Comparison of ENCODE assay signal across 16 mouse cellular contexts in the genomic region with DNA sequence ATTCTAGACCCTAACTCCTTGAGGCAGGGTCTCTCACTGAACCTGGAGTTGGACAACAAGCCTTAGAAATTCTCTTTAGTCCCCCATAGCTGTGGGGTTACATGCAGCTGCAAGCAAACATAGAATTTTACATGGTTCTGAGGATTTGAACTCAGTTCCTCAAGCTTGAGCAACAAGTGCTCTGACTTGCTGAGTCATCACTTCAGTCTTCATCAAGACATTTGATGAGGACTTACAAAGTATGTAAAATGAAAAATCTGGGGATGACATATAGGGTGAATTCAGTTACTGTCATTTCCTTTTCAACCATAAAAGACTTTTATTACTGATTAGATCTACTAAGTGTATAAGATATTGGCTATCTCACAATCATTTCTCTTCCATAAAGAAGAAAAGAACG.
"Had no signal": no experiment of that assay in that cellular context is flagged by ENCODE, and none has a peak within 500 bp of the region (broad histone marks: within the 10 kb centered on the region; RNA-seq: fewer than 3 reads in every experiment).

No protein-coding gene starts in this region.

- DNase-seq: retina, postnatal 1 day; right cerebral cortex, adult 18-20 months; right cerebral cortex, postnatal 14 days; right cerebral cortex, postnatal 25 days; right cerebral cortex, postnatal 4 days; spleen, adult 18-20 months; thymus, adult 18-20 months; thymus, adult 2 months; thymus, postnatal 14 days; thymus, postnatal 25 days; thymus, postnatal 36 days; thymus, postnatal 4 days had no signal

- H3K4me3 ChIP-seq: neural tube, embryonic 13.5 days; neural tube, embryonic 15.5 days; stomach, embryonic 15.5 days had no signal

- H3K9me3 ChIP-seq: neural tube, embryonic 13.5 days; neural tube, embryonic 15.5 days; stomach, embryonic 15.5 days had no signal

- H3K36me3 ChIP-seq: neural tube, embryonic 13.5 days; neural tube, embryonic 15.5 days; stomach, embryonic 15.5 days had no signal

- H3K9ac ChIP-seq: neural tube, embryonic 13.5 days; neural tube, embryonic 15.5 days; stomach, embryonic 15.5 days had no signal

- H3K4me2 ChIP-seq: neural tube, embryonic 13.5 days; neural tube, embryonic 15.5 days; stomach, embryonic 15.5 days had no signal

- H3K4me1 ChIP-seq: neural tube, embryonic 13.5 days; neural tube, embryonic 15.5 days; stomach, embryonic 15.5 days had no signal

- H3K27ac ChIP-seq: neural tube, embryonic 13.5 days; neural tube, embryonic 15.5 days; stomach, embryonic 15.5 days; stomach, postnatal 0 days had no signal

- H3K27me3 ChIP-seq: neural tube, embryonic 13.5 days; neural tube, embryonic 15.5 days; stomach, embryonic 15.5 days had no signal
